Mouse (Mus musculus): ENCODE measurements around the gene Grk5. TPM values are rescaled to one million over a fixed set of nuclear protein-coding genes. Genes with fewer than 3 reads are reported as not detected.

Gene Grk5
- total RNA-seq, 2 experiments from 2014 or later: 3.5 to 4.1 TPM

DNA sequence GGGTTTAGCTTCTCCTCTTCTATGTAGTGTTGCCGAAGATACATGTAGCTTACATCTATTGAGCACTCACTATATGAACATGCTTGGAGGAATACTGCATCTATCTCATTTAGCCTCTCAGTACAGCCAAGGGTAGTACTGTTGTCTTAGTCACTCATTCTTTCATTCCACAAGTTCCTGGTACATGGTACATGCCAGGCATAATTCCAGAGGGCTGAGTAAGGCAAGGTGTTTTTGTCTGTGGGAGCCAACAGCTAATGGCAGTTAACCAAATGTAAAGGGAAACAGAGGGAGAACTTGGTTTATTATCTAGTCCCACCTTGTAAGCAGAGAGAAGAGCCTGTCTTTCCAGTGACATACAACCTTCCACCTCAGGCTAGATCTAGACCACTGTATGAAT is 82.0 kb downstream of the Grk5 start:
- DNase-seq: no peak
- intact Hi-C loops (cut with DNase I): no loop called here

DNA sequence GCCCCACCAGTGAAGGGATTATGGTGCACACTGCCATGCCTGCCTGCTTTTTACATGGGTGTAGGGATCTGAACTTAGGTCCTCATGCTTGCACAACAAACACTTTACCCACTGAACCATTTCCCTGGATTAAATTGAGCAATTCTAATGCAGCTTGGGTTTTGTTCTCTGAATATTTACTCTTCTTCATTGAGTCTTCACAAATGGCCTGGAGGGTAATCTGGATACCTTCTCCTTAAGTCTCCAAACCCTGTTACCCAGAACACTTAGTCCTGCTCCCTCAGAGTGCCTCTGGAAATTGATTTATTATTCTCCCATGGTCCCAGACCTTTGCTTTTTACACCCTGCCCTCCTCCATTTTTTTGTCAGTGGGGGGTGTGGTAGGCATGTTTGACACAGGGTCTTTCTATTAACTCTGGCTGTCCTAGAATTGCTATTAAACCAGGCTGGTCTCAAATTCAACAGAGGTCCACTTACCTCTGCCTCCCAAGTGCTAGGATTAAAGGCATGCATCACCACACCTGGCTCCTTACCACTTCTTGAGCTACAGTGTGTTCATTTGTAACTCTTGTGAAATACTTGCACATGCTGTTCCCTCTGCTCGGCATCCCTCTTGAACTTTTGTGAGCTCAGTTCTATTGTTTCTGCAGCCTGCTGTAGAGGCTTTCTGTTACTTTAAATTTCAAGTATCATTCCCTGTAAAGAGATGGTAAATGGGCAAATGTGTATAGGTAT is 82.9 kb downstream of the Grk5 start:
- intact Hi-C loops (cut with DNase I): no loop called here
- DNase-seq: no peak

GRCm38 (mm10) chr19:60973508-60973907 is 84.0 kb downstream of the Grk5 start:
- DNase-seq: no peak
- intact Hi-C loops (cut with DNase I): no loop called here

GRCm38 (mm10) chr19:60979581-60979980 is 90.0 kb downstream of the Grk5 start:
- intact Hi-C loops (cut with DNase I): no loop called here

DNA sequence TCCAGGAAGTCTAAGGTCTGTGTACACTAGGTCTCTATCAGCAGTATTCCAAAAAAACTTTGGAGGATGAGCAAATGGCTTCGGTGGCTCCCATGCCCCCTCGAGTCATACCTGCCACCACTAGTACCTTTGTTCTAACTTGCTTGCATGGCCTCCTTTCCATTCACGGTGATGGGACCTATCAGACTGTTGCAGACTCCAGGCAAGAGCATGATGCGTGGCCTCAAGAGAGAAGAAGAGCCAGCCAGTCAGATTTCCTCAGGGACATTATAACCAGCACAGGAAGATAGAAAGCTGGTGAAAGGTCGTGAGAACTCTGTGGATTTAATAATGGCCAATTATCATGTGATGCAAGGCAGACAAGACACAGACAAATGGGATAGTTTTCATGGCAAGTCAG is 91.8 kb downstream of the Grk5 start:
- no peak for DNase-seq
- intact Hi-C loops (cut with DNase I): no loop called here

More at GRCm38 (mm10) chr19:60979581-60979980, 90.0 kb downstream of the Grk5 start:
- no peak for DNase-seq

- no peak for DNase-seq
- intact Hi-C loops (cut with DNase I): no loop called here
These were observed 92.3 kb downstream of the Grk5 start for GRCm38 (mm10) chr19:60981894-60982293.

DNA sequence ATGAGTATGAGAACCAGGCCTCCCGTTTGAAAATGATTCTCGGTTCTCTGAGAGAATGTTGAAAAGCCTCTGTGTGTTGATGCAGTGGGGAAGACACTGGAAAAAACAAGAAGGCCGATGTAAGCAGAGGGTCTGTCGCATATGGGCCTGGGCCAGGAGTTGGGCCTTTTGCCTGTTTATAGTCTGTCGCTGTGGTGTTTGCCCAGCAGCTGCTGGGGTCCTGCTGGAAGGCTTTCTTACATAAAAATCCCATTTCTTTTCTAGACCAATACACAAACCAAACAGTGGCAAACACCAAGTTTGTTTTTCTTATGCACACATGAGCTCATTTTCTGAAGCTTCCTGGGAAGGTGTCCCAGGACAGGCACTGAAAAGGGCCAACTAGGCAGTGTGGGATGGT is 100.2 kb downstream of the Grk5 start:
- DNase-seq: no peak
- intact Hi-C loops (cut with DNase I): no loop called here

DNA sequence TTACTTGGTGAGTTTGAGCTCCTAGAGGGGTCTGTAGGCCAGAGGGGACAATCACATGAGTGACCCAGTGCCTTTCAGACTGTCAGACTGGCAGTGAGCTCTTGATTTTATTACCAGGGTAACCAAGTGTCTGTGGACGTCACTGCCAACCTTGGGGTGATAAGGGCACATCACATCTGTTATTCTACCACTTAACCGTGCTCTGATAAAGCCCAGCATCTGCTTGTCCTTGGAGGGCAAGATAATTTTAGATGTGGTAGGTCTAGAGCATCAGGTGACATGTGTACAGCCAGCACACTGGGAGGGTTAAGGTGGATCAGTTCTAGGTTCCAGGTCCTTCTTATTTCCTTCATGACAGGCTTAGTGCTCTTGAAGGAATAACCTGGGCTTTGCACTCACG is 104.7 kb downstream of the Grk5 start:
- intact Hi-C loops (cut with DNase I): no loop called here
- DNase-seq: no peak

GRCm38 (mm10) chr19:60994845-60995244 is 105.3 kb downstream of the Grk5 start:
- intact Hi-C loops (cut with DNase I): no loop called here
- DNase-seq: no peak

DNA sequence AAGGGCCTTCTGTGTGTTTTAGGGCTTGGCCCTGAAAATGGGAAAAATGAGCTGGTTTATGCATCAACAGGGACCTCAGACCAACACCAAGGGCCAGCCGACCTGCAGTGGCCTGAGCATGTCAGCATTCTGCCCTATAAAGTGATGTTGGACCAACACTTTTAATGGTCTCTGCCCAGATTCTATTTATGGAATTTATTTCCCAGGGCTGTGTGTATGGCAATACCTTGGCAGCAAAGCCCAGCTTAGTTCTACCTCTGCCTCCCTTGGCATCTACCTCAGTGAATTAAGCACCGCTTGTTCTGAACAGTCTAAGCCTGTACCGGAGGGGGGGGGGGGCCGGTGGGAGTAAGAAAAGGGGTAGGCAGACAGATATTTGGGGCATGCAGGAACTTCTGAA is 108.2 kb downstream of the Grk5 start:
- DNase-seq: no peak
- intact Hi-C loops (cut with DNase I): no loop called here

DNA sequence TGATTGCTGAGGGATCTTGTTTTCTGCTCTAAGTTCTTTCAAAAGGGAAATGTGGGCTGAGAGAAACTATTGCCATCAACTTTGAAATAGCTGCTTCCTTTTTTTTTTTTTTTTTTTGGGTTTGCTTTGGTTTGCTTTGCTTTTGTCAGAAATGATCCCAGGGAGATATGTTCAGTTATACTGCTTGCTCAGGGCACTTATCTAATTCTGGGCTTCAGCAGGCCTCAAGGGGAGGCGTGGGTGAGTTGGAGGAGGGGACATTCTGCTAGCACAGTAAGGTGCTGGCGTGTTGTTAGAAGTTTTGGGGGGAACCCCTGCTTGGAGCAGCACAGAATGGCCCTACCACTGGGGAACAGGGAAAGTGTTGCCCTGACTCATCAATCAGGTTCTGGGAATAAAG is 110.1 kb downstream of the Grk5 start:
- no peak for DNase-seq
- intact Hi-C loops (cut with DNase I): no loop called here

DNA sequence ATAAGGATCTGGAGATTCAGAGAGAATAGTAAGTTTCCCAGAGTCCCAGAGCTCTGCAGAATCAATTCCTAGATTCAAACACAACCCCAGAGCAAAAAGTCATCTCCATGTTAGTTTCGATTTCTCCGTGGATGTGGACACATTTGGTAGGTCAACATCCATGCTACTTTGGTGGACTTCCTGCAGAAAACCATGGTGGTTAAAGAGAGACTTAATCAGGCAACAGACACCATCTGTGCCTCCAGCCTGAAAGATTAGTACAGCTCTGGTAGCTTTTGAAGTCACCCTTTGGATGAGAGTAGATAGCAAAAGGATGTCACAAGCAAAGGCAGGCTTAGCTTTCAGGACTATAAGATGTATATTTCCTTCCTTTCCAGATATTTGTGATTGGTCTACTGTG is 111.4 kb downstream of the Grk5 start:
- intact Hi-C loops (cut with DNase I): no loop called here

DNA sequence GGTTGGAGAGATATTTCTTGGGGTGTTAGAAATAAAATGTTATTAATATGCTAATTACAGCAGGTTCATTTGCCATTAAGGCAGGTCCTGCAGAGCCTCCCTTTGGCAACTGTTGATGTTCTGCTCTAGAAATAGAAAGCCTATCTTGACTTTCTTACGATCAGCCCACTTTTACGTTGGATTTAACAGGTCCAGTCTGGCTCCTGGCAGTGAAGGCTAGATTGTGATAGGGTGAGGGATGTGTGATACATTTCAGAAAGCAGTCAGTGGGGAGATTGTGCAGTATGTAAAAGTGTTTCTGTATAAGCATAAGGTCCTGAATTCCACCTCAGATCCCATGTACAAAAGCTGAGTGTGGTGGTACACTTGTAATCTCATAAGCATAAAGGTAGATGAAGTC is 119.7 kb downstream of the Grk5 start:
- intact Hi-C loops (cut with DNase I): no loop called here
- DNase-seq: no peak

More for the DNA sequence above, 111.4 kb downstream of the Grk5 start:
- no peak for DNase-seq

- intact Hi-C loops (cut with DNase I): no loop called here
- no peak for DNase-seq
These were observed 128.1 kb downstream of the Grk5 start for GRCm38 (mm10) chr19:61017477-61018266.

DNA sequence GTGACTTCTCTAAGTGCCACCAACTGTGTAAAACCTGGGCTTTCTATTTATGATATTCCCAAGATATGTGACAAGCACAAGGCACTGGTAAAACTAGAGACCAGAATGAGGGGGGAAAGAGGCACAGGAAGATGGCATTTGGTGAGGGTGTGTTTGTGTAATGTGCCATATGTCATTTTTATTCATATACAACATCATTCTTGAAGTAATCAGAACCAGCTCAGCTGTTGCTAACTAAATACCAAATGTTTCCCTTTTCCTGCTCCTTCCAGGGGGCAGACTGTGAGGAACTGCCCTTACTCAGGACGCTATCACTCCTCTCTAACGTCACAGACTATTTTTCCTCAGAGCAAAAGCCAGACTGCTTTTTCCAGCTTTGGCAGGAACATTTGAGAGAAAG is 132.0 kb downstream of the Grk5 start:
- intact Hi-C loops (cut with DNase I): no loop called here
- DNase-seq: no peak

GRCm38 (mm10) chr19:61021939-61022566 is 132.5 kb downstream of the Grk5 start:
- DNase-seq: no peak
- intact Hi-C loops (cut with DNase I): no loop called here

- DNase-seq: no peak
- intact Hi-C loops (cut with DNase I): no loop called here
These were observed 142.0 kb downstream of the Grk5 start for GRCm38 (mm10) chr19:61031570-61031969.

GRCm38 (mm10) chr19:61039151-61039550 is 149.6 kb downstream of the Grk5 start:
- DNase-seq: no peak
- intact Hi-C loops (cut with DNase I): no loop called here

- intact Hi-C loops (cut with DNase I): no loop called here
- DNase-seq: no peak
These were observed 159.1 kb downstream of the Grk5 start for GRCm38 (mm10) chr19:61048646-61049045.

GRCm38 (mm10) chr19:61049413-61049812 is 159.9 kb downstream of the Grk5 start:
- intact Hi-C loops (cut with DNase I): no loop called here
- no peak for DNase-seq

GRCm38 (mm10) chr19:61051151-61051550 is 161.6 kb downstream of the Grk5 start:
- no peak for DNase-seq
- intact Hi-C loops (cut with DNase I): no loop called here

- intact Hi-C loops (cut with DNase I): no loop called here
- no peak for DNase-seq
These were observed 162.5 kb downstream of the Grk5 start for GRCm38 (mm10) chr19:61052008-61052407.

Measured in gastrocnemius, postnatal 36 days (tissue).